Mouse (Mus musculus): ENCODE measurements around the gene Hbb-y. TPM values are rescaled to one million over a fixed set of nuclear protein-coding genes. Genes with fewer than 3 reads are reported as not detected.
"Not testable (repeated sequence)": the region's sequence is repeated elsewhere in the genome, so short reads cannot be mapped to it uniquely, and the experiment has no call there.

Hbb-y gene
- total RNA-seq (2015; ENCODE audit: low replicate concordance) (2.9 and 8.6 TPM in 2 replicates), total RNA-seq (2017; ENCODE audit: low replicate concordance) (not detected in 2 replicates)

- no peak for ATAC-seq (replicated peaks; ENCODE audit: low FRiP score, poor library complexity, severe bottlenecking)
Observed at GRCm38 (mm10) chr7:103853090-103853489, at the start of gene Hbb-y. TSS of gene Hbb-y (minus strand) at chr7:103853216.

GRCm38 (mm10) chr7:103894385-103894784, 41.4 kb upstream of the Hbb-y start, which contains the start of gene Olfr64:
TSS of gene Olfr64 (minus strand) at chr7:103894485.
- no peak for ATAC-seq (replicated peaks; ENCODE audit: low FRiP score, poor library complexity, severe bottlenecking)

GRCm38 (mm10) chr7:103886152-103886551, 33.1 kb upstream of the Hbb-y start, which contains the start of gene Olfr66:
TSS of gene Olfr66 (minus strand) at chr7:103886252.
- no peak for ATAC-seq (replicated peaks; ENCODE audit: low FRiP score, poor library complexity, severe bottlenecking)

GRCm38 (mm10) chr7:103877093-103877492, 24.1 kb upstream of the Hbb-y start:
- ATAC-seq (replicated peaks; ENCODE audit: low FRiP score, poor library complexity, severe bottlenecking) = peak; percentile 73

- ATAC-seq (replicated peaks; ENCODE audit: low FRiP score, poor library complexity, severe bottlenecking) = no peak
Observed at GRCm38 (mm10) chr7:103874451-103874850, 21.4 kb upstream of the Hbb-y start.

GRCm38 (mm10) chr7:103873064-103873463, 20.0 kb upstream of the Hbb-y start:
- 0 out of 2 replicates have a peak, but pooled peaks have one; percentile 34 for ATAC-seq (replicated peaks; ENCODE audit: low FRiP score, poor library complexity, severe bottlenecking)

- ATAC-seq (replicated peaks; ENCODE audit: low FRiP score, poor library complexity, severe bottlenecking) = peak; percentile 78
Observed at GRCm38 (mm10) chr7:103870667-103871066, 17.7 kb upstream of the Hbb-y start.

- ATAC-seq (replicated peaks; ENCODE audit: low FRiP score, poor library complexity, severe bottlenecking) = peak; percentile 72
Observed at GRCm38 (mm10) chr7:103865716-103866115, 12.7 kb upstream of the Hbb-y start.

- peak; percentile 5; the same call in 1 of the 2 replicates for ATAC-seq (replicated peaks; ENCODE audit: low FRiP score, poor library complexity, severe bottlenecking)
Observed at GRCm38 (mm10) chr7:103861531-103861930, 8.5 kb upstream of the Hbb-y start.

- ATAC-seq (replicated peaks; ENCODE audit: low FRiP score, poor library complexity, severe bottlenecking) = peak; percentile 65
Observed at GRCm38 (mm10) chr7:103860855-103861254, 7.8 kb upstream of the Hbb-y start.

GRCm38 (mm10) chr7:103859076-103859475, 6.1 kb upstream of the Hbb-y start:
- peak; percentile 77 for ATAC-seq (replicated peaks; ENCODE audit: low FRiP score, poor library complexity, severe bottlenecking)

- ATAC-seq (replicated peaks; ENCODE audit: low FRiP score, poor library complexity, severe bottlenecking) = peak; percentile 27; the same call in 1 of the 2 replicates
Observed at GRCm38 (mm10) chr7:103854669-103855068, 1.7 kb upstream of the Hbb-y start.

- peak; percentile 50; the same call in 1 of the 2 replicates for ATAC-seq (replicated peaks; ENCODE audit: low FRiP score, poor library complexity, severe bottlenecking)
Observed at GRCm38 (mm10) chr7:103844525-103845325, 8.3 kb downstream of the Hbb-y start.

- ATAC-seq (replicated peaks; ENCODE audit: low FRiP score, poor library complexity, severe bottlenecking) = no peak
Observed at GRCm38 (mm10) chr7:103843034-103843433, 10.0 kb downstream of the Hbb-y start, which contains the start of gene Hbb-bh1. TSS of gene Hbb-bh1 (minus strand) at chr7:103843164.

- ATAC-seq (replicated peaks; ENCODE audit: low FRiP score, poor library complexity, severe bottlenecking) = peak; percentile 61
Observed at GRCm38 (mm10) chr7:103840268-103840667, 12.7 kb downstream of the Hbb-y start, which contains the start of gene Hbb-bh2. TSS of gene Hbb-bh2 (minus strand) at chr7:103840520.

- peak; percentile 68 for ATAC-seq (replicated peaks; ENCODE audit: low FRiP score, poor library complexity, severe bottlenecking)
Observed at GRCm38 (mm10) chr7:103827808-103828207, 25.2 kb downstream of the Hbb-y start, which contains the start of gene Hbb-bs. TSS of gene Hbb-bs (minus strand) at chr7:103828096.

- not testable (repeated sequence) for ATAC-seq (replicated peaks; ENCODE audit: low FRiP score, poor library complexity, severe bottlenecking)
Observed at GRCm38 (mm10) chr7:103827139-103827538, 25.9 kb downstream of the Hbb-y start.

GRCm38 (mm10) chr7:103826255-103826887, 26.6 kb downstream of the Hbb-y start:
- peak; percentile 53 for ATAC-seq (replicated peaks; ENCODE audit: low FRiP score, poor library complexity, severe bottlenecking)

- ATAC-seq (replicated peaks; ENCODE audit: low FRiP score, poor library complexity, severe bottlenecking) = peak; percentile 53
Observed at GRCm38 (mm10) chr7:103825536-103826254, 27.3 kb downstream of the Hbb-y start.

GRCm38 (mm10) chr7:103824597-103824996, 28.4 kb downstream of the Hbb-y start:
- ATAC-seq (replicated peaks; ENCODE audit: low FRiP score, poor library complexity, severe bottlenecking) = no peak
